Mouse (Mus musculus) kidney, postnatal 36 days (tissue): ENCODE data around the gene Dclk2.

Experiments
- DNase-seq, 2 experiments: peaks; one replicate each; pipeline ENCODE4 v3.0.0; 2021 to 2022; ENCODE audit warnings: mixed read lengths in 2 of 2

Gene Dclk2

GRCm38 (mm10) chr3:86793720-86794191 is 126.9 kb downstream of the Dclk2 start:
- peak; percentile 59 to 80 for DNase-seq

GRCm38 (mm10) chr3:86793264-86793663 is 127.4 kb downstream of the Dclk2 start:
- peak; percentile 65 to 72 for DNase-seq

GRCm38 (mm10) chr3:86789752-86790151 is 130.9 kb downstream of the Dclk2 start:
- no peak for DNase-seq

- peak; percentile 79 to 84 for DNase-seq
These were observed 131.9 kb downstream of the Dclk2 start for GRCm38 (mm10) chr3:86788711-86789110.

GRCm38 (mm10) chr3:86787423-86788123 is 133.1 kb downstream of the Dclk2 start:
- DNase-seq = no peak

GRCm38 (mm10) chr3:86786845-86787351 is 133.8 kb downstream of the Dclk2 start:
- peak; percentile 24 to 51 for DNase-seq

- no peak for DNase-seq
These were observed 134.4 kb downstream of the Dclk2 start for GRCm38 (mm10) chr3:86786280-86786679.

- DNase-seq = no peak
These were observed 135.7 kb downstream of the Dclk2 start for GRCm38 (mm10) chr3:86784930-86785329.

GRCm38 (mm10) chr3:86784051-86784450 is 136.6 kb downstream of the Dclk2 start:
- DNase-seq = no peak

GRCm38 (mm10) chr3:86779704-86780103 is 140.9 kb downstream of the Dclk2 start:
- peak in 1 of 2 experiments; percentile 28 for DNase-seq

- no peak for DNase-seq
These were observed 145.2 kb downstream of the Dclk2 start for GRCm38 (mm10) chr3:86775444-86775828.

- DNase-seq = peak; percentile 39 to 60
These were observed 145.8 kb downstream of the Dclk2 start for GRCm38 (mm10) chr3:86774566-86775443.

GRCm38 (mm10) chr3:86768969-86769368 is 151.7 kb downstream of the Dclk2 start:
- no peak for DNase-seq

GRCm38 (mm10) chr3:86768553-86768952 is 152.1 kb downstream of the Dclk2 start:
- no peak for DNase-seq

GRCm38 (mm10) chr3:86762456-86762855 is 158.2 kb downstream of the Dclk2 start:
- DNase-seq = no peak

GRCm38 (mm10) chr3:86762036-86762415 is 158.6 kb downstream of the Dclk2 start:
- no peak for DNase-seq

GRCm38 (mm10) chr3:86761095-86762035 is 159.3 kb downstream of the Dclk2 start:
- peak; percentile 69 to 86 for DNase-seq

- DNase-seq = no peak
These were observed 160.2 kb downstream of the Dclk2 start for GRCm38 (mm10) chr3:86760474-86760873.

GRCm38 (mm10) chr3:86759834-86760233 is 160.8 kb downstream of the Dclk2 start:
- DNase-seq = no peak

GRCm38 (mm10) chr3:86759383-86759782 is 161.3 kb downstream of the Dclk2 start:
- DNase-seq = no peak

GRCm38 (mm10) chr3:86758727-86759126 is 161.9 kb downstream of the Dclk2 start:
- no peak for DNase-seq

- no peak for DNase-seq
These were observed 164.1 kb downstream of the Dclk2 start for GRCm38 (mm10) chr3:86756548-86756947.
